Mouse (Mus musculus): ENCODE data around the gene Eif5.

GRCm38 (mm10) chr12:111583058-111583457, 45.2 kb downstream of the Eif5 start:
- no peak for TF ChIP-seq CTCF (IDR thresholded peaks at IDR 0.05; ENCODE audit: extremely low read depth, insufficient read depth, insufficient read length, insufficient replicate concordance)
- TF ChIP-seq POLR2A (IDR thresholded peaks at IDR 0.05; ENCODE audit: low read depth, low read length): no peak
